Mouse (Mus musculus) midbrain, embryonic 13.5 days (tissue): ENCODE measurements at regions not wholly inside any gene's neighbourhood (a gene's known extent, or its start where the extent isn't known, plus 50 kb on each side); places are given as distances from the start of the nearest gene placed in this dataset.
"Not testable (repeated sequence)": the region's sequence is repeated elsewhere in the genome, so short reads cannot be mapped to it uniquely, and the experiment has no call there.

ENCODE experiments used
- ATAC-seq: fragments of 200-750 bp; cut with Nextera tagmentation; 2 replicates; pipeline ENCODE4 v1.8.0; 2017; ENCODE audit warnings: mild to moderate bottlenecking, moderate TSS enrichment, moderate library complexity
- H3K27ac ChIP-seq: fragments of 300-500 bp; sonication (generic); 2 replicates; pipeline ENCODE4 v1.5.1; 2015; ENCODE audit warnings: inconsistent platforms, mild to moderate bottlenecking, moderate library complexity
- H3K27me3 ChIP-seq: fragments of 300-500 bp; sonication (generic); 2 replicates; pipeline ENCODE4 v1.6.1; 2015; ENCODE audit warnings: mild to moderate bottlenecking, inconsistent platforms
- H3K36me3 ChIP-seq: fragments of 300-500 bp; sonication (generic); 2 replicates; pipeline ENCODE4 v1.6.1; 2015; ENCODE audit warnings: mild to moderate bottlenecking, inconsistent platforms
- H3K4me1 ChIP-seq: fragments of 300-500 bp; sonication (generic); replicated peaks from 2 replicates; pipeline ENCODE4 v1.6.1; 2015; ENCODE audit warnings: inconsistent platforms
- H3K4me2 ChIP-seq: fragments of 300-500 bp; sonication (generic); replicated peaks from 2 replicates; pipeline ENCODE4 v1.6.1; 2015; ENCODE audit warnings: moderate library complexity, mild to moderate bottlenecking, inconsistent platforms
- H3K4me3 ChIP-seq: fragments of 300-500 bp; sonication (generic); replicated peaks from 2 replicates; pipeline ENCODE4 v1.5.1; 2015; ENCODE audit warnings: mild to moderate bottlenecking, inconsistent platforms
- H3K9ac ChIP-seq: fragments of 300-500 bp; sonication (generic); replicated peaks from 2 replicates; pipeline ENCODE4 v1.6.1; 2015; ENCODE audit warnings: mild to moderate bottlenecking, inconsistent platforms
- H3K9me3 ChIP-seq: fragments of 300-500 bp; sonication (generic); 2 replicates; pipeline ENCODE4 v1.6.1; 2016; ENCODE audit warnings: mild to moderate bottlenecking, inconsistent platforms
- WGBS: fragments of 180-500 bp; shearing (Covaris S2); methylation state at CpG from one replicate; pipeline ENCODE4 v1.1.7; 2015; 5-methylcytosine and 5-hydroxymethylcytosine counted together

DNA sequence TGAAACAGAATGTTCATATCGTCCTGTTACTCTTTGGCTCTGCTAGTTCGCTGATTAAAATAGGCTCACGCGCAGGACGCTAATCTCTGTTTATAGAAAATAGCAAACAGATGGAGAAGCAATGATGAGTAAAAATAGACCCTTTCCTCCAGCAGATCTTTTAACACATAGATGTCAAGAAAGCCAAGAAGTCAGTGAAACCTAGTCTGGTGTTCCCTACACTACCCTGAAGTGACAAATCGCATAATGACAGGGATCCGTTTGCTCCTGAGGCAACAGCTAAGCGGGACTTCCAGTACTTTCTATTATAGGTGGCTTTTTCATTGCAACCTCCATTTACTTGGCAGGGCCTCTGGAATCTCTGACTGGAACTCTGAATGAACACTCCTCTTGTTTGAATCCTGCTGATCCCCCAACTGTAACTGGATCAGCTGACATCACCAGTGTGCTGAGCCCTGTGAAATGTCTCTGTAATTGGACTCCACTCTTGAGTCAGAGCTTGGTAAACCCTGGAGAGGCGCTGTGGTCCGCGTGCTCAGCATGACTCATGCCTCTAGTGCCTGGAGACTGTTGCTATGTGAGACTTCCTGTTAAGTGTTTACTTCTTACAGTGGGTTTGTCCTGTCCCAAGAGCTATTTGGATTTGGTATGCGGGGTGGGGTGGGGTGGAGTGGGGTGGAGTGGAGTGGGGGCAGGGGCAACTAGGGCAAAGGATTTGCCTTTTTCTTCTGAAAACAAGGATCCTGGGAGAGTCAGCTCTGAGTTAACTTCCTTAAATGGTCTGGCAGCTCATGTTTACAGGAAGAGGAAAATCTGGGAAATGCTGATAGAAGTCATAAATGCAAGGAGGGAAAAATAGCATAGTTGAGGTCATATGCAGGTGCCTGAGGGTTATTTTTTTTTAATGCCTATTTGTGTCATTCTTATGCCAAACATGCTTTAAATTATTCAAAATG, 162.4 kb upstream of the Akr1e1 start:
- Histone ChIP-seq H3K27me3 (no peaks in the 10 kb centered on the region), H3K4me3 (no peak overlapping the region), H3K4me2 (no peak overlapping the region), H3K27ac (no peak overlapping the region), H3K9me3 (no peaks in the 10 kb centered on the region), H3K9ac (no peak overlapping the region), H3K36me3 (no peaks in the 10 kb centered on the region), H3K4me1 (0 out of 2 replicates have a peak, but pooled peaks cover 4% of the 10 kb centered on the region)
- peak; percentile 99 for ATAC-seq
- whole genome bisulfite sequencing = 49% methylated on average over 12 of the region's 12 CpGs

DNA sequence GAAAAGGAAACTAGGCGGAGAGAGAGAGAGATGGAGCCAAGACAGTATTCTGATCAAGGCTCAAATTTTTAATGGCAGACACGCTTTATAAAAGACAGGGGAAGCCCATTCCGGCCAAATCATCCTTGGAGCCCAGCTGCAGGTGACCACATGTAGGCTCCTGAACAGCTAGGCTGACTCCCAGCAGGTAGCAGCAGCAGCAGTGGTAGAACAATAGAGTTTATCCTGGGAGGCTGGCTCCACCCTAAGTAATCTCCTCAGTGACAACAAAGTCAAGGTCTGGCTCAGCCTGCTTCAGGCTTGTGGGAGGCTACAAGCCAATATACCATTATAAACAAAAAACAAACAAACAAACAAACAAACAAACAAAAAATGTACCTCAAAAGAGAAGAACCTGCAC, 151.0 kb upstream of the Akr1e1 start:
- H3K4me3 ChIP-seq = no peak overlapping the region
- H3K4me1 ChIP-seq = no peaks in the 10 kb centered on the region
- 35% methylated on average over 3 of the region's 3 CpGs for WGBS
- no peak overlapping the region for H3K4me2 ChIP-seq
- ATAC-seq = no peak
- no peak overlapping the region for H3K9ac ChIP-seq
- no peaks in the 10 kb centered on the region for H3K36me3 ChIP-seq
- H3K27me3 ChIP-seq = no peaks in the 10 kb centered on the region
- no peaks in the 10 kb centered on the region for H3K9me3 ChIP-seq
- H3K27ac ChIP-seq = no peak overlapping the region

DNA sequence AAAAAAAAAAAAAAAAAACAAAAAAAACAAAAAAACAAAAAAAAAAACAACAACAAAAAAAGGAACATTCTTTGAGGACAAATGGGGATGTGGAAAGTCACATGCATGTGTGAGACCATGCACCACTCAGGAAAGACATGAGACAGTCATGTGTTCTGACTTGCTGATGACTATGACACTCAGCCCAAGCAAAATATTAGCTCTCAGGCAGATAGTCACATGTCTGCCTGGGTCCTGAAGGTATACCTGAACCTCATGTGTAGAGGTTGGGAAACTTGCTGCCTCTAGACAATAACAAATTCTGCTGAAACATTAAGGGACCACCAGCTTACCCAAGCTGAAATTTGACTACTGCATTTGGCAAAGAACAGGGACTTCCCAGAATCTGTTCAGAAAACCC, 147.6 kb upstream of the Akr1e1 start:
- Histone ChIP-seq H3K36me3 (no peaks in the 10 kb centered on the region), H3K4me3 (no peak overlapping the region), H3K9me3 (no peaks in the 10 kb centered on the region), H3K4me1 (no peaks in the 10 kb centered on the region), H3K9ac (no peak overlapping the region), H3K27ac (no peak overlapping the region), H3K4me2 (no peak overlapping the region), H3K27me3 (no peaks in the 10 kb centered on the region)
- no peak for ATAC-seq

DNA sequence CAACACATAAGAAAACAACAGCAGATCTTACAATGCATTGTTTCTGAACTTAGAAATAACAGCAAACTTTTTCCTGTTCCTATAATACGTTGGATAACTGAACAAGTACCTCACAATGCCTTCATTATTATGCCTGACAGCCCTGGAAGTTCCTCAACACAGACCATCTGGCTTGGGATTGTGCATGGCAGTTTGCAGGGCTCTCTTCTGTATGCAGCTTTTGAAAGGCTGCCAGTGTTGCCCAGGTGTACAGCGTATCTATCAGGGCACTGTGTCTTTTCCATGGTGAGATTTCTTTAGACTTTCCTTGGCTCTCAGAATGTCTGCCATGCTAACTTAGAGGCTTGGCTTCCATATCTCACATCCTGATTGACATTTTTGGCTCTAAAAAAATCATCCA, 134.0 kb upstream of the Akr1e1 start:
- Histone ChIP-seq H3K4me1 (no peaks in the 10 kb centered on the region), H3K9ac (no peak overlapping the region), H3K36me3 (no peaks in the 10 kb centered on the region), H3K27ac (no peak overlapping the region), H3K4me3 (no peak overlapping the region), H3K27me3 (no peaks in the 10 kb centered on the region), H3K4me2 (no peak overlapping the region), H3K9me3 (no peaks in the 10 kb centered on the region)
- ATAC-seq = no peak
- 64% methylated on average over 2 of the region's 2 CpGs for WGBS

DNA sequence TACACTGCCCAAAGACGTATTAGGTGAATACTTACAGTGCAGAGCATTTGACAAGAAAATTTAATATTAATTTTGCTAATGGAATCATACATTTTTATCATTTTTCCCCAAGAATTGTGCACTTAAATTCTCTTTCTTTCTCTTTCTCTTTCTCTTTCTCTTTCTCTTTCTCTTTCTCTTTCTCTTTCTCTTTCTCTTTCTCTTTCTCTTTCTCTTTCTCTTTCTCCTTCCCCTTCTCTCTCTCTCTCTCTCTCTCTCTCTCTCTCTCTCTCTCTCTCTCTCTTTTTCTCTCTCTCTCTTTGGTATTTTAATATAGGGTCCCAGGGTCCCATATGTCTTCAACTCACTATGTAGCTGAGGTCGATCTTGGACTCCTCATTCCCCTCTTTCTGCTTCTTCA, 107.3 kb upstream of the Akr1e1 start:
- not testable (repeated sequence) for H3K27me3 ChIP-seq, H3K4me2 ChIP-seq, H3K9me3 ChIP-seq, H3K4me1 ChIP-seq, ATAC-seq, H3K36me3 ChIP-seq, H3K9ac ChIP-seq, H3K4me3 ChIP-seq, H3K27ac ChIP-seq
- 86% methylated on average over 2 of the region's 2 CpGs for WGBS

DNA sequence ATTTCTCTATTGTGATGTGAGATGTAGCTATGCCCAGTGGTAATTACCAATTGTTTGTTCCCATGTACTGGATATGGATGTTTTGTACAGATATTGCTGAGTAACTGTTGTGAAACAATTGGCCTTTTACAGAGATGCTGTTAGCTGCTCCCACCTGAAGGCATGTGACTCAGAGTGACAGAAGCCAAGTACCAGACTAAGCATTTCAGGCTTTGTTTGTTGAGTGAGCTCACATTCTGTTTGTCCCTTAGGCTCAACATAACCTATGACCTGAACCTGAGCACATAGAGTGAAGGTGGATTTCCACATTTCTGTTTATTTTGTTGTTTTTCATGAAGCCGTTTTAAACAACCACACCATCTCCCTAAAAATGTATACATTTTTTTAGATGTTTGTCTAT, 105.8 kb upstream of the Akr1e1 start:
- Histone ChIP-seq H3K4me2 (no peak overlapping the region), H3K9me3 (no peaks in the 10 kb centered on the region), H3K4me1 (no peaks in the 10 kb centered on the region), H3K27ac (no peak overlapping the region), H3K9ac (no peak overlapping the region), H3K27me3 (no peaks in the 10 kb centered on the region), H3K36me3 (no peaks in the 10 kb centered on the region), H3K4me3 (no peak overlapping the region)
- 90% methylated on average over 1 of the region's 1 CpGs for WGBS
- no peak for ATAC-seq

DNA sequence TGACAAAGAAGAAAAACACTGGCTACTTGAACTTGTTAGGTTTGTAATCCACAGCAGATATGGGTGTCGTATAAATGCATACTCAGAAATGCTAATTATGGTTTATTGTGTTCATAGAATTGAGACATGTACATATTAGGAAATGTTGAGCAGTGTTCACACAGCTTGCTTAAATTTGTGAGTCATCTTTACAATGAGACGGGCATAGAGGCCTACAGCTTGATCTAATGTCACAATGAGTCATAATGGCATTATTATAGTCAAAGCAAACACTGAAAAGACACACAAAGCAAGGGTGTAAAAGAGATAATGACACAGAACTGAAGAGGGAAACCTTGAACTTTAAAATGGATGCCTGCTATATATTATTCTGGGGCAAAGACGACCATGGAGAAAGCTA, 103.7 kb upstream of the Akr1e1 start:
- H3K27me3 ChIP-seq = no peaks in the 10 kb centered on the region
- H3K4me1 ChIP-seq = no peaks in the 10 kb centered on the region
- H3K36me3 ChIP-seq = no peaks in the 10 kb centered on the region
- WGBS = 44% methylated on average over 3 of the region's 3 CpGs
- no peak overlapping the region for H3K9ac ChIP-seq
- H3K4me2 ChIP-seq = no peak overlapping the region
- no peak overlapping the region for H3K27ac ChIP-seq
- H3K4me3 ChIP-seq = no peak overlapping the region
- ATAC-seq = no peak
- no peaks in the 10 kb centered on the region for H3K9me3 ChIP-seq

DNA sequence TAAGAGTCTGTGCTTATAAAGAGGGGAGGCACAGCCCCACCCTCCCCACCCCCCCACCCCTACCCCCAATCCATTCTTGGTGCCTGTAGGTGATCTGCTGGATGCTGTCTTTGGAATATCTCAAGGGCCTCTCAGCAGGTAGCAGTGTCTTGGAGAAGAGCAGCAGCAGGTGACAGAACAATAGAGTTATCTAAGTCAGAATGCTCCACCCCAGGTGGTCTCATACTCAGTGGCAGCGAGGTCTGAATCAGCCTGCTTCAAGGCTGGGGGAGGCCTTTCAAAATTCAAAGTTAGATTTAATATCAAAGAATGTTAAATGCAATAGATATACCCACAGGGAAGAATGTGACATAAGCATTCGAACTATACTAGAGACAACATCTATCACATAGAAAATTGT, 90.6 kb upstream of the Akr1e1 start:
- not testable (repeated sequence) for H3K4me1 ChIP-seq, H3K27me3 ChIP-seq, H3K4me3 ChIP-seq, H3K4me2 ChIP-seq, ATAC-seq, H3K9me3 ChIP-seq, H3K27ac ChIP-seq, H3K36me3 ChIP-seq, H3K9ac ChIP-seq
- 50% methylated on average over 2 of the region's 2 CpGs for WGBS

DNA sequence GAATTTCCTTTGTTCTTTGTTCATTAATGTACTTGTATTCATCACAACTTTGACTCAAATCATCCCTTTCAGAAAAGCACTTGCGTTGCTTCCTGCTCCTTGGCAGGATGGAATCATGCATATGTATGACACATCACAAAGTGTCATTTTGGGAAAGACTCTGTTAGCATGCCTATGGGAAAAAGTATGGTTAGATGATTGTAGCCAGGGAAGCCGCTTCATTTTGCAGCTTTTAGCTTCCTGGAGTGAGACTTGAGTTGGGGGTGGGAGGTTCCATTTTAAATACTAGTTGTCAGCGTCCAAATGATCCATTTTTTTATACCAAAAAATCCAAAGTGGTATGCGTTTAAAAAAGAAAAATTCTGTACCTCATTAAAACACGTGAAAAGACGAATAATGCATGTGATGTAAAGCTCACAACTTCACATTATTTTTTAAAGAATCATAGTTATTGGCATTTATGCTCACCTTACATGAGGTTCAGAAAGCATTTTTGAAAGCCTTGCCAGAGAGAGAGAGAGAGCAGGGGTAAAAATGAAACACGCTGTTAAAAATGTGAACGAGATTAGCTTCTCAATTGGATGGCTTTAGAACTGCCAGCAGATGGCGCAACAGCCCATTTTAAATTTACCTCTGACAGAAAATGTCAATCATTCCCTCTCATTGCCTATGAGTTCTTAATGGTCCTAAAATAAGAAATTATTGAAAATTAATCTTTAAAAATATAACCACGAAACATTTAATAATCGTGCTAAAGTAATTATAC, 57.6 kb upstream of the Akr1e1 start:
- H3K4me1 ChIP-seq = no peaks in the 10 kb centered on the region
- no peak overlapping the region for H3K27ac ChIP-seq
- H3K9ac ChIP-seq = no peak overlapping the region
- H3K4me2 ChIP-seq = no peak overlapping the region
- 29% methylated on average over 11 of the region's 11 CpGs for WGBS
- no peaks in the 10 kb centered on the region for H3K27me3 ChIP-seq
- H3K9me3 ChIP-seq = no peaks in the 10 kb centered on the region
- H3K36me3 ChIP-seq = no peaks in the 10 kb centered on the region
- ATAC-seq = peak; percentile 58
- no peak overlapping the region for H3K4me3 ChIP-seq

DNA sequence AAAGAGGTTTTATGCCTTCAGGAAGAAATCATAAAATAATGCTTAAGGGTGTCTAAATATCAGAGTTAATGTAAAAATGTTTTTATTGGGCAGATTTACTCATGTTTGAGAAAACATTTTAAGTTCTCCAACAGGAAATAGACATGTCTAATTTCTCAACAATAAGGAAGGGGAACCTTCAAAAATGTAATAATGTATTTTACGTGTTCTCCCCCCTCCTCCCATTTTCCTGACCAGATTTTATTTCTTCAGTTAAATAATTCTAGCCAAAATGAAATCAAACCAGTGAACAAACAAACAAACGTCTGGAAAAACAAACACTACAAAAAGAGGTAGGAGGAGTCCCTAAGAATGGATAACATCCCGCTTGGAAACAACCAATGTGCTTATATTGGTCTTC, 54.4 kb upstream of the Akr1e1 start:
- Histone ChIP-seq H3K27me3 (no peaks in the 10 kb centered on the region), H3K9me3 (no peaks in the 10 kb centered on the region), H3K4me3 (no peak overlapping the region), H3K9ac (no peak overlapping the region), H3K27ac (no peak overlapping the region), H3K4me1 (no peaks in the 10 kb centered on the region), H3K4me2 (no peak overlapping the region), H3K36me3 (no peaks in the 10 kb centered on the region)
- 65% methylated on average over 3 of the region's 3 CpGs for WGBS
- no peak for ATAC-seq

DNA sequence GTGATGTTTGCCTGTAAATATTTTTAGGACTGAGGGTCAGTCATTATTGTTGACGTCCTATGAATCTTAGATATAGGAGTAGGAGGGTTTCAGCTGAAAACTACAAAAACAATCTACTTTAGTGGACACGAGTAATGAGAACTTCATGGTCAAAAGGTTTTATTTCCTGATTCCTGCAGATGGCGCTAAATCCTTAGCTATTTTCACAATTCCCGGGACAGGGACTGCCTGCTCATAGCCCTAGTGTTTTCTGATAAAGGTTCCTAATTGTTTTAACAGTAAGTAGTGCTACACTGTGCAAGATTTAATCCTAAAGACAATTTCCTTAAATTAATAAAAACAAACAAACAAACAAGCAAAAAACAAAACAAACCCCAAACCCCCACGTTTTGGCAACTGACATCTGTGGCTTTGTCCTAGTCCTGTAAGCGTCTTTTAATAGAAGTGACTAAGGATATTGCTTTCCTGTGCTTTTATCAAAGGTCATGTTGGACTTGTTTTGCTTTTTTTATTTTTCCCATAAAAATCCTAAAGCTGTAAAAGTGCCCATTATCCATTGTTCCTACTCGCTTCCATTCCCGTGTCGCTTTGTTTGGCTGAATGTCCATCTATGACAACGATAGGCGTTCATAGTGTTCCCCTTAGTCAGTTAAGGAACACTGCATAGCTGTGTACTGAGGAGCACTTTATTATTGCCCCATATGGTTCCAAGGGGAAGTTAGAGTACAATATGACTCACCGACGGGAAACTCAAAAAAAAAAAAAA, 53.5 kb upstream of the Akr1e1 start:
- peak; percentile 84 for ATAC-seq
- no peak overlapping the region for H3K9ac ChIP-seq
- no peak overlapping the region for H3K27ac ChIP-seq
- H3K27me3 ChIP-seq = no peaks in the 10 kb centered on the region
- no peak overlapping the region for H3K4me2 ChIP-seq
- H3K4me1 ChIP-seq = no peaks in the 10 kb centered on the region
- no peak overlapping the region for H3K4me3 ChIP-seq
- WGBS = 61% methylated on average over 13 of the region's 13 CpGs
- no peaks in the 10 kb centered on the region for H3K9me3 ChIP-seq
- no peaks in the 10 kb centered on the region for H3K36me3 ChIP-seq
